Mouse (Mus musculus) kidney, embryonic 15.5 days (tissue): ENCODE results near the gene Bcl2l14. TPM values are rescaled to one million over a fixed set of nuclear protein-coding genes. Genes with fewer than 3 reads are reported as not detected.
A peak's percentile ranks its signal among the peaks of the same experiment; 100 is the strongest.

Source experiments
- ATAC-seq: fragments of 200-750 bp; cut with Nextera tagmentation; replicated peaks from 2 replicates; pipeline ENCODE4 v1.8.0; 2017; ENCODE audit warnings: moderate TSS enrichment; ENCODE audit not compliant: low FRiP score
- H3K27ac ChIP-seq: fragments of 300-500 bp; sonication (generic); 2 replicates; pipeline ENCODE4 v1.5.1; 2015; ENCODE audit warnings: mild to moderate bottlenecking, inconsistent platforms
- H3K27me3 ChIP-seq: fragments of 300-500 bp; sonication (generic); 2 replicates; pipeline ENCODE4 v1.6.1; 2015; ENCODE audit warnings: inconsistent platforms
- H3K36me3 ChIP-seq: fragments of 300-500 bp; sonication (generic); 2 replicates; pipeline ENCODE4 v1.6.1; 2015; ENCODE audit warnings: inconsistent platforms
- H3K4me1 ChIP-seq: fragments of 300-500 bp; sonication (generic); 2 replicates; pipeline ENCODE4 v1.6.1; 2015; ENCODE audit warnings: inconsistent platforms
- H3K4me2 ChIP-seq: fragments of 300-500 bp; sonication (generic); 2 replicates; pipeline ENCODE4 v1.6.1; 2015; ENCODE audit warnings: moderate library complexity, mild to moderate bottlenecking, inconsistent platforms
- H3K4me3 ChIP-seq: fragments of 300-500 bp; sonication (generic); replicated peaks from 2 replicates; pipeline ENCODE4 v1.5.1; 2015; ENCODE audit warnings: mild to moderate bottlenecking, inconsistent platforms
- H3K9ac ChIP-seq: fragments of 300-500 bp; sonication (generic); 2 replicates; pipeline ENCODE4 v1.6.1; 2015; ENCODE audit warnings: mild to moderate bottlenecking, inconsistent platforms
- H3K9me3 ChIP-seq: fragments of 300-500 bp; sonication (generic); replicated peaks from 2 replicates; pipeline ENCODE4 v1.6.1; 2016; ENCODE audit warnings: inconsistent platforms
- WGBS: fragments of 180-500 bp; shearing (Covaris S2); methylation state at CpG from one replicate; pipeline ENCODE4 v1.1.7; 2015; ENCODE audit warnings: mixed read lengths; 5-methylcytosine and 5-hydroxymethylcytosine counted together
- polyA plus RNA-seq: library from polyadenylated mRNA; unstranded; fragments of >200 nt; fragmentation: Nextera tagmentation; extraction: Ambion mirVana; gene quantifications from 2 replicates; pipeline ENCODE4 v1.2.1, GENCODE M21; 2015

Bcl2l14 gene
- polyA plus RNA-seq, 1 experiment from 2014 or later, result 4.6 TPM

GRCm38 (mm10) chr6:134377201-134377600, 18.9 kb upstream of the Bcl2l14 start:
- Histone ChIP-seq H3K4me3 (no peak overlapping the region), H3K4me2 (no peak overlapping the region), H3K9me3 (no peaks in the 10 kb centered on the region), H3K27me3 (no peaks in the 10 kb centered on the region), H3K9ac (no peak overlapping the region), H3K4me1 (no peaks in the 10 kb centered on the region), H3K36me3 (no peaks in the 10 kb centered on the region), H3K27ac (no peak overlapping the region)
- WGBS, result 72% methylated on average over 5 of the region's 5 CpGs
- no peak for ATAC-seq

- Histone ChIP-seq H3K4me3 (no peak overlapping the region), H3K9me3 (no peaks in the 10 kb centered on the region), H3K9ac (no peak overlapping the region), H3K27ac (no peak overlapping the region), H3K27me3 (no peaks in the 10 kb centered on the region), H3K4me1 (no peaks in the 10 kb centered on the region), H3K4me2 (no peak overlapping the region), H3K36me3 (no peaks in the 10 kb centered on the region)
- no peak for ATAC-seq
- 64% methylated on average over 3 of the region's 3 CpGs for WGBS
These were observed 18.3 kb upstream of the Bcl2l14 start for GRCm38 (mm10) chr6:134377856-134378255.

- Histone ChIP-seq H3K27ac (no peak overlapping the region), H3K36me3 (no peaks in the 10 kb centered on the region), H3K27me3 (no peaks in the 10 kb centered on the region), H3K4me2 (no peak overlapping the region), H3K9me3 (no peaks in the 10 kb centered on the region), H3K4me1 (no peaks in the 10 kb centered on the region), H3K4me3 (no peak overlapping the region), H3K9ac (no peak overlapping the region)
- ATAC-seq, result no peak
- 83% methylated on average over 6 of the region's 6 CpGs for WGBS
These were observed 14.7 kb upstream of the Bcl2l14 start for GRCm38 (mm10) chr6:134381462-134381861.

GRCm38 (mm10) chr6:134385931-134386330, 10.2 kb upstream of the Bcl2l14 start:
- Histone ChIP-seq H3K9ac (no peak overlapping the region), H3K36me3 (no peaks in the 10 kb centered on the region), H3K27me3 (no peaks in the 10 kb centered on the region; the same call in 1 of the 2 replicates), H3K4me3 (no peak overlapping the region), H3K27ac (no peak overlapping the region), H3K4me2 (no peak overlapping the region), H3K4me1 (peaks cover 5% of the 10 kb centered on the region; the same call in 1 of the 2 replicates), H3K9me3 (no peaks in the 10 kb centered on the region)
- no peak for ATAC-seq
- WGBS, result 88% methylated on average over 6 of the region's 6 CpGs

- Histone ChIP-seq H3K36me3 (no peaks in the 10 kb centered on the region), H3K4me1 (peaks cover 5% of the 10 kb centered on the region; the same call in 1 of the 2 replicates), H3K27me3 (no peaks in the 10 kb centered on the region; the same call in 1 of the 2 replicates), H3K9me3 (no peaks in the 10 kb centered on the region), H3K27ac (no peak overlapping the region), H3K4me3 (no peak overlapping the region), H3K9ac (no peak overlapping the region), H3K4me2 (no peak overlapping the region)
- WGBS, result 83% methylated on average over 10 of the region's 10 CpGs
- ATAC-seq, result no peak; the same call in 1 of the 2 replicates
These were observed 8.7 kb upstream of the Bcl2l14 start for GRCm38 (mm10) chr6:134387396-134387795.

- no peak for ATAC-seq
- Histone ChIP-seq H3K4me1 (peaks cover 5% of the 10 kb centered on the region; the same call in 1 of the 2 replicates), H3K27ac (no peak overlapping the region), H3K9me3 (no peaks in the 10 kb centered on the region), H3K9ac (no peak overlapping the region), H3K36me3 (no peaks in the 10 kb centered on the region), H3K4me2 (0 out of 2 replicates have a peak overlapping the region, but pooled peaks have one; percentile 9), H3K4me3 (no peak overlapping the region), H3K27me3 (no peaks in the 10 kb centered on the region; the same call in 1 of the 2 replicates)
- 66% methylated on average over 24 of the region's 24 CpGs for WGBS
These were observed 7.6 kb upstream of the Bcl2l14 start for GRCm38 (mm10) chr6:134388424-134389110.

GRCm38 (mm10) chr6:134389248-134389891, 6.7 kb upstream of the Bcl2l14 start:
- 21% methylated on average over 11 of the region's 11 CpGs for WGBS
- ATAC-seq, result no peak

GRCm38 (mm10) chr6:134389917-134390316, 6.2 kb upstream of the Bcl2l14 start:
- ATAC-seq, result no peak
- peaks cover 5% of the 10 kb centered on the region; the same call in 1 of the 2 replicates for H3K4me1 ChIP-seq
- H3K36me3 ChIP-seq, result no peaks in the 10 kb centered on the region
- H3K27me3 ChIP-seq, result no peaks in the 10 kb centered on the region; the same call in 1 of the 2 replicates
- 68% methylated on average over 8 of the region's 8 CpGs for whole genome bisulfite sequencing
- H3K4me3 ChIP-seq, result no peak overlapping the region
- no peak overlapping the region for H3K9ac ChIP-seq
- H3K9me3 ChIP-seq, result no peaks in the 10 kb centered on the region
- H3K4me2 ChIP-seq, result no peak overlapping the region
- no peak overlapping the region for H3K27ac ChIP-seq

More at GRCm38 (mm10) chr6:134389248-134389891, 6.7 kb upstream of the Bcl2l14 start:
- H3K36me3 ChIP-seq, result no peaks in the 10 kb centered on the region
- H3K27ac ChIP-seq, result no peak overlapping the region
- H3K4me1 ChIP-seq, result peaks cover 5% of the 10 kb centered on the region; the same call in 1 of the 2 replicates
- no peak overlapping the region for H3K9ac ChIP-seq
- H3K27me3 ChIP-seq, result no peaks in the 10 kb centered on the region; the same call in 1 of the 2 replicates
- no peak overlapping the region for H3K4me3 ChIP-seq
- H3K9me3 ChIP-seq, result no peaks in the 10 kb centered on the region
- H3K4me2 ChIP-seq, result no peak overlapping the region

- WGBS, result 84% methylated on average over 2 of the region's 2 CpGs
- Histone ChIP-seq H3K4me3 (no peak overlapping the region), H3K9ac (no peak overlapping the region), H3K27ac (no peak overlapping the region), H3K4me2 (no peak overlapping the region), H3K9me3 (no peaks in the 10 kb centered on the region), H3K36me3 (no peaks in the 10 kb centered on the region), H3K4me1 (peaks cover 5% of the 10 kb centered on the region; the same call in 1 of the 2 replicates), H3K27me3 (no peaks in the 10 kb centered on the region; the same call in 1 of the 2 replicates)
- ATAC-seq, result no peak
These were observed 5.3 kb upstream of the Bcl2l14 start for GRCm38 (mm10) chr6:134390837-134391236.

GRCm38 (mm10) chr6:134402914-134403683, 7.0 kb downstream of the Bcl2l14 start:
- H3K27me3 ChIP-seq, result no peaks in the 10 kb centered on the region
- H3K36me3 ChIP-seq, result no peaks in the 10 kb centered on the region
- H3K4me2 ChIP-seq, result no peak overlapping the region
- no peak overlapping the region for H3K9ac ChIP-seq
- H3K27ac ChIP-seq, result peak overlapping the region; percentile 7; the same call in 1 of the 2 replicates
- no peaks in the 10 kb centered on the region for H3K9me3 ChIP-seq
- no peak for ATAC-seq
- H3K4me1 ChIP-seq, result peaks cover 11% of the 10 kb centered on the region
- WGBS, result 44% methylated on average over 16 of the region's 16 CpGs
- no peak overlapping the region for H3K4me3 ChIP-seq

GRCm38 (mm10) chr6:134403684-134404070, 7.6 kb downstream of the Bcl2l14 start:
- H3K27me3 ChIP-seq, result no peaks in the 10 kb centered on the region
- H3K9ac ChIP-seq, result no peak overlapping the region
- 76% methylated on average over 9 of the region's 9 CpGs for WGBS
- ATAC-seq, result no peak
- H3K9me3 ChIP-seq, result no peaks in the 10 kb centered on the region
- H3K4me1 ChIP-seq, result peaks cover 11% of the 10 kb centered on the region
- no peak overlapping the region for H3K4me3 ChIP-seq
- H3K36me3 ChIP-seq, result no peaks in the 10 kb centered on the region
- H3K4me2 ChIP-seq, result no peak overlapping the region
- peak overlapping the region; percentile 7; the same call in 1 of the 2 replicates for H3K27ac ChIP-seq
